Mouse (Mus musculus): Measurements from ENCODE around the gene Cd2ap.
A peak's percentile ranks its signal among the peaks of the same experiment; 100 is the strongest.
"Not testable (repeated sequence)": the region's sequence is repeated elsewhere in the genome, so short reads cannot be mapped to it uniquely, and the experiment has no call there.

Cd2ap gene

GRCm38 (mm10) chr17:42876001-42876903 is at the start of gene Cd2ap:
Gene Cd2ap (minus strand): TSS chr17:42876665.
- peak; percentile 97 to 98 for DNase-seq

- DNase-seq = no peak
Measured at GRCm38 (mm10) chr17:42924731-42925130, 48.3 kb upstream of the Cd2ap start.

- DNase-seq = no peak
Measured at GRCm38 (mm10) chr17:42918810-42919209, 42.3 kb upstream of the Cd2ap start.

DNA sequence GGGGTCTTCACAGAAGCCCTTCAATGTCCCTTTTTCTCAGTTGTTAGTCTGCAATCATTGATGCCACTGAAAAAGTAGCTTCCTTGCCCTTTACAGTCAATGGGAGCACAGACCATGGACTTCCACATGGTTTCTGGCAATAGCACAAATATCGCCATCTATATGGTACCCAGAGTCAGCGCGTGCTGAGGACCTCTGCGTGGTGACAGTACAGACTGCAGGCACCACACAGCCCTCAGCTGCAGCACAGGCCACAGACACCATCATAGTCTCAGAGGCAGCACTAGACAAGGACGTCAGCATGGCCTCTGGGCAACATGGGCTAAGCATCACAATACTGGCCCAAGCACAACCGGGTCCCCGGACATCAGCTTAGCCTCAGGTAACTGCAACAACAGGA is 38.3 kb upstream of the Cd2ap start:
- DNase-seq = no peak

DNA sequence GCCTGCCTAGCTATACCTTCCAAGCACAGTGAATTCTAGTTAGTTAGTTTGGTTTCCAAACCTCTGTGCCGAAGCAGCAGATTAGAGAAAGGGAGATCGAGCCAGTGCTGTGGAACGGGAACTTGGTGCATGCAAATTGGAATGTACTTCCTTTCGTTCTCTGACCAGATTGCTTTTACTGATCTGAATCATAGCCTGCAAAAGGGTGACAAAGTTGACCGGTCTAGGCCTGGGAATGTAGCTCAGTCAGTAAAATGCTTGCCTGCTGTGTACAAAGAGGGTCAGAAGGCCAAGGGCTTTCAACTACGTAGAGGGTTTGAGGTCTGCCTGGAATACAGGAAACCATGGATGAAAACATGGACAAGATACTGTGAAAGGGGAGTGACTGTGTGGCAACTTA is 35.7 kb upstream of the Cd2ap start:
- DNase-seq = no peak

DNA sequence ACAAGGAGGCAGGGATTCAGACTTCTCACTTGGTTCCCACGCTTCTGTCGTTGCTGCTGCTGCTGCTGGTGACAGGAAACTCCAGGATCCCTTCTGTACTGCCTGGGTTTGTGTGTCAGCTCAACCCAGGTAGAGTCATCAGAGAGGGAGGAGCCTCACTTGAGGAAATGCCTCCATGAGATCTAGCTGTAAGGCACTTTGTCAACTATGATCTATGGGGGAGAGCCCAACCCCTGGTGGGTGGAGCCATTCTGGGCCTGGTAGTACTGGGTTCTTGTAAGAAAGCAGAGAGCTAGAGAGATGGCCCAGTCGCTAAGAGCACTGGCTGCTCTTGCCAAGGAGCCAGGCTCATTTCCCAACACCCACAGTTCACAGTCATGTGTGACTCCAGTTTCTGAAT is 34.0 kb upstream of the Cd2ap start:
- no peak for DNase-seq

GRCm38 (mm10) chr17:42909376-42909775 is 32.9 kb upstream of the Cd2ap start:
- DNase-seq = peak; percentile 8 to 24

DNA sequence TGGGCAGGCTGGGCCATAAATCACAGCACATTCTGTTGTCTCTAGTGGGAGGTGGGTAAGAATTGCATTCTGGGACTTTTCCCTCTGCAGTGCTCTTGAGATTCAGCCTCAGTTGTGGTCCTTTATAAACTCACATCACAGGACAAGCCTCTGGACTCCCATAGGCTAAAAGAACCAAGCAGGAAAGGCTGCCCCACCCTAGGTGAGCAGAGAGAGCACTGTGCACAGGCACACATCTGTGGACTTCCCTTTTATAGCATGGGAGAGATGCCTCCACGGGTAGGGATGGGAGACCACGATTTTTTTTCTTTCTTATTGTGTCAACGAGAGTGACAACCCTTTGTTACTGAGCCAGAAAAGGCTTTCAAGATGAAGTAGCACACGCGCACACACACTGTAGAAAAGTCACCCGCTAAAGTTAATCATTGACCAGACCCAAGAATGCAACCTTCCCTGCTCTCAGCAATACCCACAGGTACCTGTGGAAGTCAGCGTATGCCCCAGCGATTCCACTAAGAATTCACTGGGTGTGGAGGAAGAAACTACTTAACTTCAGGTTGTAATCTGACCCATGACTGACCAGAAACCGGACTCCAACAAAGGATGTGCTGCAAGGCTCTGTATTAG is 32.4 kb upstream of the Cd2ap start:
- DNase-seq = peak; percentile 32 to 41

DNA sequence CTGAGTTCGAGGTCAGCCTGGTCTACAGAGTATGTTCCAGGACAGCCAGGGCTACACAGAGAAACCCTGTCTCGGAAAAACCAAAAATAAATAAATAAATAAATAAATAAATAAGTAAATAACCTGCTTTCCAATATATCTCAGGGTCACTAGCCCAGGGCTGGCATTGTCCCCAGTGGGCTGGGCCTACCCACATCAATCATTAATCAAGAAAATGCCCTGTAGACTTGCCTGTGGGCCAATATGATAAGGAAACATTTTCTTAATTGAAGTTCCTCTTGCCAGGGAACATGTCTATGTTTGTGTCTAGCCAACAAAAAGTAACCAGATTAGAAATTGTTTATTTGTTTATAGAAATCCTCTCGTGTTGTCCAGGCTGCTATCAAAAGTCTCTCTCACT is 31.7 kb upstream of the Cd2ap start:
- DNase-seq = no peak

DNA sequence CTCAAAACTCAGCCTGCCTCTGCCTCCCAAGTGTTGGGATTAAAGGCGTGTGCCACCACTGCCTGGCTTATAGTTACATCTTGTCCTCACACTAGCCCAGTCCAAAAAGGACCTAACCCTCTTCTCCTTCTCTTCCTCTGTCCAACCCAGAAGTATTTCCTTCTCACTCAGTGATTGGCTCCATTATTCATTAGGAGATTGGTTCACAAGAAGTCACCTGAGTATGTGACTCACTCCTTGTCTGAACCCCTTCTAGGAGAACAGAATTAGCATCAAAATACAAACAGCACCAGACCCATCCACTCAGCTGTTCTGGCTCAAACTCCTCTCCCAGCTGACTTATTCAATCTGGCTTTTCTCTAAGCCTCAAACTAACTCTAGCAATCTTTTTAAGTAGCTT is 30.0 kb upstream of the Cd2ap start:
- not testable (repeated sequence) for DNase-seq

GRCm38 (mm10) chr17:42905919-42906318 is 29.5 kb upstream of the Cd2ap start:
- no peak for DNase-seq

GRCm38 (mm10) chr17:42900795-42901194 is 24.3 kb upstream of the Cd2ap start:
- no peak for DNase-seq

DNA sequence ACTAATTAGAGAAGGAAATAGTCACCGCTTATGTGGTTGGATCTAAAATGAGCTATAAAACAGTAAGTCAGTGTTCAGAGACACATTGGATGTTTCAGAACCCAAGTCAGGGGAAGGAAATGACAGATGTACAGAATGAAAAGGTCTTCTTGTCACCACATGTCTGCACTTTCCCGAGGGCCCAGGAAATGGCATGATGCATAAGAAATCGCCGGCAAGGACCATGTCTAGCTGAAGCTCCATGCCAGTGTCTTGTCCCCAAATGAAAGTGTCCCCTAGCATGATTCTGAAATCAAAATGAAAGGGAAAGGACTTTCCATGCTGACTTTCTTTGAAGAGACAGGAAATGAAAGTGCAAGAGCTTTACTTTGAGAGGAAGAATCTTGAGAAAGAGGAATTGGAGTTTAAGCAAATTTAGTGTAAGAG is 10.8 kb upstream of the Cd2ap start:
- DNase-seq = no peak

- DNase-seq = peak; percentile 33 to 45
Measured at GRCm38 (mm10) chr17:42885091-42885501, 8.6 kb upstream of the Cd2ap start.

DNA sequence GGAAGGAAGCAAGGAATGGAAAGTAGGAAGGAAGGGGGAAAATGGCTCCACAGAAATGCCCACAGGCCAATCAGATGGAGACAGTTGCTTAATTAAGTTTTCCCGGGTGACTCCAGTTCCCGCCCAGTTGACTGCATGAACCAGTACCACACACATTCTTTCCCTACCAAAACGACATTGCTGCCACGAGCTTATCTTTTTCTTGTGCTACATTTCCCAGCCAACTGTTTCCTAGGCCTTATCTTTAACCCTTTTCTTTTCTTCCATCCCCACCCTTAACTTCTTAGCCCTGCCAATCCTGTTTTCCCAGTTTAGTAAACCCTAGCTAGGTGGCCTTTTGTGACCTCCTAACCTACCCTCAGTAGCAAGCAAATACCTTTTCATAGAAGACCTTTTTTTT is 7.9 kb upstream of the Cd2ap start:
- DNase-seq = no peak

- DNase-seq = peak in 1 of 2 experiments; percentile 27
Measured at GRCm38 (mm10) chr17:42883769-42884168, 7.3 kb upstream of the Cd2ap start.

DNA sequence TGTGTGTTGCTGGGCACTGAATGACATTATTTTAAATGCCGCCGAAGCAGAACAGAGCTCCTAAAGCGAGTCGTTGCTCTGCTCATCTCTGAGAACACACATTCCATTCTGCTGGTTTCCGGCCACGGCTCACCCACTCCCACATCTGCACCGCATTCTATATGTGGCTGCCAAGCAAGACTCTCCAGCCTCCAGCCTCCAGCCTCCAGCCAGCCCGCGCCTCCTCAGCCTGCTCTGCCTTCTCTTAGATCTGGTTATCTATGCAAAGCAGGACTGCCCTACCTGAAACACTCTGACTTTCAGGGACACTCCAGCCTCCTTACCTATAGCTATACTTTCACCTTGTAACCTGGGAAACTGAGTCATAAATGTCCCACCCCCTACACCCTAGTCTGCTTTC is 6.8 kb upstream of the Cd2ap start:
- DNase-seq = no peak

GRCm38 (mm10) chr17:42882873-42883272 is 6.4 kb upstream of the Cd2ap start:
- no peak for DNase-seq

- DNase-seq = no peak
Measured at GRCm38 (mm10) chr17:42876904-42877425, 500 bp upstream of the Cd2ap start.

DNA sequence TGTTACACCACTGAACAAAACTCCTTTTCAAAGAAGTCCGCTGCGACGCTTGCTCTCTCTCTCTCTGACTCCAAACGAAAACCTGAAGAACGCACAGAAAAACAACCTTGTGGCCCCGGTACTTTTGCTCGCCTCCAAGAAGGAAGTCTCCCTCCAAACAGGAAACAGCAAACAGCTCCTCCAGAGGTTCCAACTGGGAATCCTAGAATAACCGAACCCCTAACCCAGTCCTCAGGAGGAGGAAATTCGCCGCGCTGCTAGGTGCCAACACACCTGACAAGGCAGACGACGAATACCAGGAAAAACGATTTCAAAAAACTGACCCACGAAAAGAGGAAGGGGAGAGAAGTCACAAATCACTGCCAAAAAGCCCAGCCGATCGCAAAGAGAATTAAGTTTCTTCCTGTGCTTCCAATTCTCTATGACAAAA is 879 bp downstream of the Cd2ap start:
- peak; percentile 44 to 53 for DNase-seq

GRCm38 (mm10) chr17:42875015-42875414 is 1.4 kb downstream of the Cd2ap start:
- no peak for DNase-seq

GRCm38 (mm10) chr17:42870465-42870864 is 6.0 kb downstream of the Cd2ap start:
- DNase-seq = no peak

DNA sequence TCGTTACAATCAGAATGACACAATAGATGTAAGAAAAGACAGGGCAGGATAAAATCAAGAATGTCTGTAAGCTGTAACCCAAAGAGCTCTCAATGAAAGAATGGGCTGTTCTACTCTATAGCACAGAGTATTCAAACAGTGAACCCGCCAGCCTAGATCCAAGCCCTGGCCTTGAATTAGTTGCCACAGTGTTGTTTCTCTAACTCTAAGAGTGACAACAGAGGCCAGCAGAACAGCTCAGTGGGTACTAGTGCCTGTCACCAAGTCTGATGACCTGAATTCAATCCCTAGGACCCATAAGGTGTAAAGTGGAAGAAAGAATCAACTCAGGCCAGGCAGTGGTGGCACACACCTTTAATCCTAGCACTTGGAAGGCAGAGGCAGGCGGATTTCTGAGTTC is 13.3 kb downstream of the Cd2ap start:
- no peak for DNase-seq

- DNase-seq = no peak
Measured at GRCm38 (mm10) chr17:42860370-42860769, 16.1 kb downstream of the Cd2ap start.
